Mouse (Mus musculus) urinary bladder, postnatal 14 days (tissue): ENCODE measurements around the gene Eef1akmt3.
A peak's percentile ranks its signal among the peaks of the same experiment; 100 is the strongest.

Experiments
- DNase-seq: peaks from one replicate; pipeline ENCODE4 v3.0.0; 2021; ENCODE audit warnings: low spot score

Eef1akmt3 gene

DNA sequence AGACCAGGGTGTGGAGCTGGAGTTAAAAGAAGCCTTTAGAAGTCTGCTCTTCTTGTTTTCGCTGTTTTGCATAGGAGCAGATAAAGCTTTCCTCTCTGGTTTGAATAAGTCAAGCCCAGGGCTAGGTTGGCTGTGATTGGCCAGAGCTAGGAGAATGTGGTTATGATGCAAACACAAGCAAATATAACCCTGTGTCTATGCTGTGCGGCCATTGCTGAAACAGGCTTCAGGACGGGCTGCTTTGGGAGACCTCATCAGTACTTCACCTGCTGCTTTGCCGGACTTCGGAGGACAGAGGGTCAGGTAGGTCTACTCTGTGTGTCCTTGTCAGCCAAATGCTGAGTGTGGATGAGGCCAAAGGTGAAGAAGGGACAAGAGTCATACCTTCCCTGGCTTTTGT lies 40.8 kb downstream of the Eef1akmt3 start, which contains the start of gene Avil:
Gene Avil, plus strand, starts transcription at position 181 of the 400 bp plus-strand sequence.
- no peak for DNase-seq

DNA sequence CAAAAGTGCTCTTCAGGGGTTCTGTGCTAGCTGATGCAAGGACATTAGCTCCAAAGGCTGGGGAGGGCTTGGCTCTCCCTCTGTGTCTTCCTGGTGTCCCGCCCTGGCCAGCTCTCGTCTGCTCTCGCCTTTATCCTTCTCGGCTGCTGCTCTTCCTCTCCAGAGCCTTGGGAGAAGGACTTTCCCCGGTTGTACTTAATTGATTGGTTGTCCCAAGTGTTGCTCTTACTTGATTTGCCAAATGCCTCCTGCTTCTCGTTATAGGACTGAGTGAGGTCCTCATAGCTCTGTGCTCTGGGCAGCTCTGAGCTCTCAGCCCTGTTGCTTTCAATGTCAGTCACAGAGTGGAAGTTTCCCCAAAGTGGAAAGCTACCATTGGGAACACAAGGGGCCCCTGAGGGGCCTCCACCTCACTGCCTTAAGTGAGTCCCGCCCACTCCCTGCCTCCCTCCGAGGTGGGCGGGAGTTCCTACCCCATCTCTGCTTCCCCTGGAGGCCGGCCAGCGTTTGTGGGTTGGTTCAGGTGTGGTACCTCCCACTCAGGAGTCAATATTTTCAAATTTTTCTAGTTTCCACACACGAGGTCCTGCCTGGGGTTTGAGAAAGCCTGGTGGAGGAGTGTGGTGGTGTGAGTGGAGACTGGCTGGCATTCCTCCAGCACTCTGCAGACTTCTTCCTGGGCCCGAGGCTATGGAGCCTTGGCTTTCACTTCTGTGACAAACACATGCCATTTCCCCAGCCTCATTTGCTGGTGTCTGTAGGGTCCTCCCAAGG lies 43.8 kb downstream of the Eef1akmt3 start:
- peak; percentile 25 for DNase-seq

DNA sequence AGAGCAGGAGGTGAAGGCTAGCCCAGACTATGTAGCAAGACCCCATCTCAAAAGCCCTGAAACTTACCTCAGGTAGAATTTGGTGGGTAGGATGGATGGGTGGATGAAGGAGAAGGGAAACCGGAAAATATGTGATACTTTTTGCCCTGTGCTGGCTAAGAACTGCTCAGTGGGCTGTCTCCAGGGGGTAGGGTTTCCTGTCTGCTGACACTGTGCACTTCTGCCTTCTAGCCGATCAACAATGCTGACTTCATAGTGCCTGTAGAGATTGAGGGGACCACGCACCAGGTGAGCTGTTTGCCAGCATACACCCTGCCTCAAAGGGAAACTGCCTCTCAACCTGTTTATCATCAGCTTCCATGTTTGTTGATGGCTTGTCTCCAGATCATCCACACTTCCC lies 47.7 kb downstream of the Eef1akmt3 start:
- DNase-seq = no peak

DNA sequence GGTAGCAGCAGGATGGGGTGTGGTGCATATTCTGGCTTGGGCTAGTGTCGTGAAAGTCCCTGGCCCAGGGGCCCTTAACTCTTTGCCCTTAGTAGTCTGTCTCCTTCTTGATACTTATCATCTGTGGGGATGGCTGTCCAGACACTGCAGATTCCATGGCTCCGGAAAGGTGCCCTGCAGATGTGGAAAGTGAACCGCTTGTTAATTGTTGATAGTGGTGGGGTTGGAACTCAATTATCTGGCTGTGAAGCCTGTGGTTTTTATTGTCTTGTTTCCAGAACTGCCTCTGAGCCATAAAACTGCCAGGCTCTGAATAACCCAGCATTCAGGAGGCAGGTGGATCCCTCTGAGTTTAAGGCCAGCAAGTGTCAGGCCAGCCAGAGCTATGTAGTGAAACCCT lies 49.6 kb downstream of the Eef1akmt3 start:
- DNase-seq = no peak

DNA sequence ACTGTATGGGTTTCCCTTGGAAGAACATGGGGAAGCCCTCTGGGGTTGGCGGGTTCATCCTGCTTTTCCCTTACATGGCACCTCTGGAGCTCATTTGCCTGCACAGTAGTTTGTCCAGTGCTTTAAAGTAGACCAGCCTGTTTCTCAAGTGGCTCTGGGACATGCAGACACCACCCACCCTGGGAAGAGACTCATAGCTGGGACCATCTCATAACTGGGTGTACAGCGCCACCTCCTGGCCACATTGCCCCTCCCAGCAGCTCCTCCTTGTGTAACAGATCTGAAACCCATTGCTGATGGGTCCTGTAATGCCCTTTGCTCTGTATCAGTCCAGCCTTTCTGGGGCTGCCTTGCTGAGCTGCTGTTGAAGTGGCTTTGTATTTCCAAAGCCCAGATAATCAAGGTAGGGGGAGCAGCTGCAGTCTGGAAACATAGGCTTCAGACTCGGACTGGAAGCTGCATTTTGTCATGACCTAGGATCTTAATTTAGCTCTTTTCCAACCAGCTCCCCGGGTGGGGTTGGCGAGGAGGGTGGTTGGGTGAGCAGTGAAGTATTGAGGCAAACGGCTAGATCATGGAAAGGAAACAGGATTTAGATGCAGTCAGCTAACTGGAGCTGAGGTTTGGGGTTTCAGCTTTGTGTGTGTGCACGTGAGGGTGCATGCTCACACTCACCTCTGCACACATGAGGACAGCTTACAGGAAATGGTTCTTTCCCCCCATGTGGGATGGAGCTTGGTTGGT lies 50.8 kb downstream of the Eef1akmt3 start:
- DNase-seq = peak; percentile 90

DNA sequence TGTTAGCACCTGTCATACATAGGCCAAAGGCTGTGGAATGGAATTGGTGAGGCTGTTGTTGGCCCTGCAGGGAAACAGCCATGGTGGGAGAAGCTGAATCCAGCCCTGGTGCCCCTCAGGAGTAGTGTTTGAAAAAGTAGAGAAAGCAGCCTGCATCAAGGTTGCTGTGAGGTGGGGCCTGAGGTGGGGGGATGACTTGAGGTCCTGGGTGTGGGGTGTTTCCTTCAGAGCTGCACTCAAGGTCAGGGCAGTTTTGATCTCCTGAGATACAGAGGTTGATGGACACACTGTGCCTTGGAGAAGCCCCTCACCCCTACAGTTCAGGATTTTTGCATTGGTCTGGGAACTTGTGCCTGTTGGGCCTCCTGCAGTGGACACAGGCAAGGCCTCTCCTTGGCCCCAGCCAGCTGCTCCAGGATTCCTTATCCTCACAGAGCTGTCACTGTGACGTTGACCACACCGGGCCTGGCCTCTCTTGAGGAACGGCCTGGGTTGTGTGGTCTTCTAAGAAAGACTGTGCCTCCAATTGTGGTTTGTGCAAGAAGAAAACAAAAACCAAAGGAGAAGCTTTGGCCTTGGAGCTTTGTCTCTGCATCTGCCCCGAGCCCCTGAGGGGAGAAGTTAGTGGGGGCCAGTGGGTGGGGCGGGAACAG lies 52.7 kb downstream of the Eef1akmt3 start:
- no peak for DNase-seq

DNA sequence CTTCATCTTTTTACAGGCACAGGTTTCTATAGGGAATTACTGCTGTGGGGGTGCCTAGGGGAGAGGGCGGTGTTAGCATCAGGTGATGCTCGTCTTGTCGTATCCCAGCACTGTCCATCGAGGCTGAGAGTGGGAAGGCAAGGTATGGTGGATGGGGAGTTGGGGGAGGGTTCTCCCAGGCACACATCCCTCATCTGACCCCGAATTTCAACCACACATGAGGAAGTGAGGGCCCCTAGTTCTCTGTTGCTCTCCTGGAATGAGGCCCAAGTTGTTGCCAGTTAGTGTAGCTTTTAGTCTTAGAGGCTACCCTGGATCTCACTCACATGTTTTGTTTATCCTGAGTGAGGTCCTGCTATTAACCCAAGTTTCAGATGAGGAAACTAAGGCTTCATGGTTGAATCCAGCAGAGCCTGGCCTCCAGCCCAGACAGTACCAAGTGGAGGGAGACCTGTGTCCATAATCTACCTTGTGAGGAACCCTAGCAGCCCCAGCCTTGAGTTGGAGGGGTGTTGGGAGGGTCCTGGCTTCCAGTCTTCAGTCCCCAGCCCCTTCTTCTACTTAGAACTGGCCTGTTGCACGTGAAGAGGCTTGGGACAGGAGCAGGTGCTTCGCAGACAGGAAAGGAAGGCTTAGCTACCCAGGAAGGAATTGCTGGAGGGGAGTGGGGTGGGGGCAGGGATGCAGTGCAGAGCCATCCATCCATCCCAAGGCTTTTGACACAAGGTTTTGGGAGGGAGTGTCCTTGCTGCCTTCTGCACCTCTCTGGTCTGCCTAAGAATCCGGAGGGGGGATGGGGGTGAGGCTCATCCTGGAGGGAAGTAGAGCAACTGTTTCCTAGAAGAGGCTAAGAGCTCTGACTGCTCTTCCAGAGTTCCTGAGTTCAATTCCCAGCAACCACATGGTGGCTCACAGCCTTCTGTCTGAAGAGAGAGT lies 53.9 kb downstream of the Eef1akmt3 start:
- DNase-seq = no peak

DNA sequence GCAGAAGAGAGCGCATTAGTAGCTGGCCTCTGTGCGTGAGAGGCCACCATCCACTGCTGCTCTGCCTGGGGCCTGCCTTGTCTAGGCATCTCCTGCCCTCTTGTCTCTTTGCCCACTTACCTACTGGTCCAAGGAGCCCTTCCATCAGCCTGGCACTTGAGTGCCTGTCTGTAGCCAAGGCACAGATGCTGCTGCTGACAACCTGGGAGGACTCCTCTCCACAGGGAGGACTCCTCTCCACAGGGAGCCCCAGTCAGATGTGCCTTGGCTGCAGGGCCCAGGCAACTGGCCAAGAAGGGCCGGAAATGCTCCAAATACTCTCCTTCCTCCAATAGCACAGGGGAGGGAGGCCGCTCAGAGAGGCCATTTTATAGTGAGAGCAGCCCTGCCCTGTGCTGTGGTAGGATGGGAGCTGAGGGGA lies 54.8 kb downstream of the Eef1akmt3 start:
- DNase-seq = peak; percentile 89

DNA sequence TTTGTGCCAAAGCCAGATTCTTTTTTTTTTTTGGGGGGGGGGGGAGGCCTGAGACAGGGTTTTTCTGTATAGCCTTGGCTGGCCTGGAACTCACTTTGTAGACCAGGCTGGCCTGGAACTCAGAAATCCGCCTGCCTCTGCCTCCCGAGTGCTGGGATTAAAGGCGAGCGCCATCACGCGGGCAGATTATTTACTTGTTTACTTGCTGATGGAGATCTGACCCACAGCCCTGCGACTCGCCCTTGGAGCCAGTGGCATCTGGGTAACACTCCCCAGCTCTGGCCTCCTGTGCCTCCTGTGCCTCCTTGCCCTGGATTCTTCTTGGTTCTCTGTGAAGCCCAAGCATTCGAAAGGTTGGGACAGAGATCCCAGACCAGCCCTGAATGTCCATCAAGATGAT lies 55.7 kb downstream of the Eef1akmt3 start:
- no peak for DNase-seq

DNA sequence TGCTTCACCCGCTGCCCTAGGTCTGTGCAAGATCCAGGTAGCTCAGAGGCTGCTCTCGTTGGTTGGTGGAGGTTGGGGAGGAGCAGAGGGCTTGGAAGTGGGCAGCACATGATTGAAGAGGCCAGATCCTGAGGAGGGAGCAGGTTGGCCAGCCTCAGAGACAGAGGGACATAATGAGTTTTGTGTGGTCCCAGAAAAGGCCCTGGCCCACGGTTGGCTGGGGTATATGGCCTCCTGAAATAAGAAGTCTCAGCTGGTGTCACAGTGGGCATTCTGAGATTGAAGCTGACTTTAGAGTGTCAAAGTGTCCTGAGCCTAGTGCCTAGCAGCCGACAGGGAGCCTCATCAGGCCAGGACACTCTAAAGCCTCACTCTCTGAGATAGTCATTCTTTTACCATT lies 56.2 kb downstream of the Eef1akmt3 start:
- no peak for DNase-seq

DNA sequence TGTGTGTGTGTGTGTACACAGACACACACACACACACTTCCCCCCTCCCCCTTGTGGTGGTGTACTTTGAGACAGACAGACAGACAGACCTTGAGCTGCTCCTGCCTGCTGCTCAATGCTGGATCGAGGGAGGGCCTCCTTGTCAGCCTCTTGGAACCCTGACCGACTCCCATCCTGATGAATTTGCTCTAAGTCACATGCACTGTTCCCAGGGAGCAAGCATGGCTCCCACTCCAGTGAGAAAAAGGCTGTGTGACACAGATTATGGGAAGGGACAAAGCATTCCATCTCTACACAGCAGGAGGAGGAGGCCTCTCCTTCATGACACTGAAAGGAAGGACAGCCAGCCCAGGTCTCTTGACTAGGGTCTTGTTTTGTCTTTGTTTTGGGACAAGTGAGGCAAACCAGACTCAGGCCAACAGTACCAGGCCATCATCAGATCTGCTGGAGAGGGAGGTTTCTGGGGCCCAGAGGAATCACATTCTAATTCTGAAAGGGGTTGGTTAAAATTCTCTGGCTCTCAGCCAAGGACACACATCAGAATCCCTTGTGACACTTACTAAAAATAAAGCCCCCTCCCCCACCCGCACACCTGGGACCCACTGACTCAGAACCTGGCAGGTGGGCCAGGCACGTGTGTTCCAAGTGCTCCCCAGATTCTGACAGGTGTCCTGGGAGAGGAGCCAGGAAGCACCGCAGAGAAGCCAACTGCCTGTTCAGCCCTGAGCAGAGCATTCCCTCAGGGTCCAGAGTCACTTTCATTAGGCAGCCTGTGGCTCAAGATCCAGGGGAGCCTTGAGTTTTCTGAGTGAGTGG lies 56.9 kb downstream of the Eef1akmt3 start:
- DNase-seq = no peak

DNA sequence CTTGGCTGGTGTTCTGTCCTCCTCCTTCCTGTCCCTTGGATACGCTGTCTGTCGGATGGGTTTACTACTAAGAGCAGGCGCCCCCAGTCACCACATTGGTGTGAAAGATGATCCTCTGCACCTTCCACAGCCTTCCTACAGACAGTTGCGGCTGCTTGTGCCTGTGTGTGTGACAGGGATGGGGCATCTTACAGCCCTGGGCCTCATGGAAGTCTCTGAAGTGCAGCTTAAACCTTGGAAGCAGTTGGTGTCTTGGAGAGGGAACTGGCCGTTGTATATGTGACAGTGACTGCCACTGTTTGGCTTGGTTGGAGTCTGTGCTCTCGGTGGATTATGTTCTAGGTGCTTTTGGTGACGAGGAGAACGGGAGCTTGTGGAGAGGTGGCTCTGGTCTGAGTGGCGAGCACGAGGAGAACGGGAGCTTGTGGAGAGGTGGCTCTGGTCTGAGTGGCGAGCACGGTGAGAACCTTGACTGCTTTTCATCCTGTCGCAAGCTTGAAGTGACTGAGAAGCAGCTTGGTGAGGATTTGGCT lies 58.1 kb downstream of the Eef1akmt3 start:
- no peak for DNase-seq

DNA sequence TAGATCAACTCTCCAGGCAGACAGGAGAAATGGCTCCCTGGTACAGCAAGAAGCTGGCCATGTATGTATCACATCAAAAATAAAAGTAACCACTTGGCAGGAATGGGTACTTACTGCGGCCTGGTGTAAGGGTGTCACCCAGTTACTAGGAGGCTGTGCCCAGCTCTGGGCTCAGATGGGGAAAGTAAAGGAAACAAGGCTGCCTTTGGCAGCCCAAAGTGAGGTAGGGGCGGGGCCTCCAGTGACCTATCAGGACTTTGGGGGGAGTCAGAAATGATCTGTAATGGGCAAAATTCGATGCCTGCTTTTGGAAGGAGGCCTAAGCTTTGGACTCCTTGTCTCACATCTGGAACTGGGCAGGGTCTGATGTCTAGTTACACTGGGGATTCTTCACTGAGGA lies 59.6 kb downstream of the Eef1akmt3 start:
- no peak for DNase-seq
